Mouse (Mus musculus) forebrain, embryonic 16.5 days (tissue): ENCODE measurements around the gene Itpr2. TPM values are rescaled to one million over a fixed set of nuclear protein-coding genes. Genes with fewer than 3 reads are reported as not detected.
"Not testable (repeated sequence)": the region's sequence is repeated elsewhere in the genome, so short reads cannot be mapped to it uniquely, and the experiment has no call there.

ENCODE experiments used
- ATAC-seq: fragments of 200-750 bp; cut with Nextera tagmentation; 2 replicates; pipeline ENCODE4 v1.8.0; 2017; ENCODE audit warnings: mild to moderate bottlenecking, moderate library complexity
- H3K27ac ChIP-seq: fragments of 300-500 bp; sonication (generic); 2 replicates; pipeline ENCODE4 v1.5.1; 2014; ENCODE audit warnings: low read length, control low read depth
- H3K27me3 ChIP-seq: fragments of 300-500 bp; sonication (generic); replicated peaks from 2 replicates; pipeline ENCODE4 v1.6.1; 2014; ENCODE audit warnings: low read length; ENCODE audit not compliant: control insufficient read depth, insufficient read depth
- H3K36me3 ChIP-seq: fragments of 300-500 bp; sonication (generic); 2 replicates; pipeline ENCODE4 v1.6.1; 2014; ENCODE audit not compliant: control insufficient read depth, insufficient read depth
- H3K4me1 ChIP-seq: fragments of 300-500 bp; sonication (generic); replicated peaks from 2 replicates; pipeline ENCODE4 v1.6.1; 2014; ENCODE audit warnings: low read length; ENCODE audit not compliant: control insufficient read depth, insufficient read depth
- H3K4me2 ChIP-seq: fragments of 300-500 bp; sonication (generic); 2 replicates; pipeline ENCODE4 v1.6.1; 2014; ENCODE audit warnings: mild to moderate bottlenecking, low read length, control low read depth
- H3K4me3 ChIP-seq: fragments of 300-500 bp; sonication (generic); replicated peaks from 2 replicates; pipeline ENCODE4 v1.5.1; 2014; ENCODE audit warnings: mild to moderate bottlenecking, low read length, control low read depth
- H3K9ac ChIP-seq: fragments of 300-500 bp; sonication (generic); replicated peaks from 2 replicates; pipeline ENCODE4 v1.6.1; 2014; ENCODE audit warnings: low read depth, low read length, control low read depth
- H3K9me3 ChIP-seq: fragments of 300-500 bp; sonication (generic); 2 replicates; pipeline ENCODE4 v1.6.1; 2016; ENCODE audit warnings: low read length; ENCODE audit not compliant: control insufficient read depth
- WGBS: fragments of 180-500 bp; shearing (Covaris S2); extraction: QIAGEN DNeasy Blood & Tissue Kit; methylation state at CpG from one replicate; pipeline ENCODE4 v1.1.7; 2014; 5-methylcytosine and 5-hydroxymethylcytosine counted together
- polyA plus RNA-seq: library from polyadenylated mRNA; unstranded; fragments of >200 nt; fragmentation: Nextera tagmentation; extraction: Ambion mirVana; gene quantifications from 2 replicates; pipeline ENCODE4 v1.2.1, GENCODE M21; 2015

Itpr2 gene
- polyA plus RNA-seq, 1 experiment from 2014 or later = 4.7 TPM

GRCm38 (mm10) chr6:146464645-146465042 lies 37.4 kb downstream of the Itpr2 start:
- whole genome bisulfite sequencing = 96% methylated on average over 2 of the region's 2 CpGs
- H3K9me3 ChIP-seq, H3K9ac ChIP-seq, H3K4me2 ChIP-seq, H3K36me3 ChIP-seq, H3K4me3 ChIP-seq, H3K4me1 ChIP-seq, H3K27me3 ChIP-seq, ATAC-seq, H3K27ac ChIP-seq: not testable (repeated sequence)

- Histone ChIP-seq H3K27me3 (no peaks in the 10 kb centered on the region), H3K9ac (no peak overlapping the region), H3K27ac (no peak overlapping the region), H3K9me3 (no peaks in the 10 kb centered on the region), H3K4me1 (no peaks in the 10 kb centered on the region), H3K4me3 (no peak overlapping the region), H3K36me3 (no peaks in the 10 kb centered on the region), H3K4me2 (no peak overlapping the region)
- WGBS = 93% methylated on average over 8 of the region's 8 CpGs
- no peak for ATAC-seq
Observed at GRCm38 (mm10) chr6:146464014-146464644, 37.9 kb downstream of the Itpr2 start.

- no peaks in the 10 kb centered on the region for H3K27me3 ChIP-seq
- no peaks in the 10 kb centered on the region for H3K9me3 ChIP-seq
- WGBS = 88% methylated on average over 8 of the region's 8 CpGs
- ATAC-seq = no peak
- no peak overlapping the region for H3K9ac ChIP-seq
- no peak overlapping the region for H3K4me3 ChIP-seq
- H3K4me1 ChIP-seq = peaks cover 7% of the 10 kb centered on the region
- no peak overlapping the region for H3K4me2 ChIP-seq
- no peaks in the 10 kb centered on the region for H3K36me3 ChIP-seq
- H3K27ac ChIP-seq = no peak overlapping the region
Observed at GRCm38 (mm10) chr6:146460936-146461335, 41.1 kb downstream of the Itpr2 start.

GRCm38 (mm10) chr6:146458436-146458835 lies 43.6 kb downstream of the Itpr2 start:
- H3K27ac ChIP-seq = no peak overlapping the region
- no peak overlapping the region for H3K4me2 ChIP-seq
- no peaks in the 10 kb centered on the region for H3K27me3 ChIP-seq
- H3K9me3 ChIP-seq = no peaks in the 10 kb centered on the region
- no peaks in the 10 kb centered on the region for H3K36me3 ChIP-seq
- no peak overlapping the region for H3K4me3 ChIP-seq
- 11% methylated on average over 5 of the region's 5 CpGs for WGBS
- H3K9ac ChIP-seq = no peak overlapping the region
- peaks cover 7% of the 10 kb centered on the region for H3K4me1 ChIP-seq
- ATAC-seq = 0 out of 2 replicates have a peak, but pooled peaks have one; percentile 50

GRCm38 (mm10) chr6:146456741-146457140 lies 45.3 kb downstream of the Itpr2 start:
- Histone ChIP-seq H3K9me3 (no peaks in the 10 kb centered on the region), H3K27ac (no peak overlapping the region), H3K4me2 (no peak overlapping the region), H3K36me3 (no peaks in the 10 kb centered on the region), H3K27me3 (no peaks in the 10 kb centered on the region), H3K9ac (no peak overlapping the region), H3K4me1 (peaks cover 7% of the 10 kb centered on the region), H3K4me3 (no peak overlapping the region)
- no peak for ATAC-seq
- WGBS = 92% methylated on average over 5 of the region's 5 CpGs

- no peak overlapping the region for H3K4me2 ChIP-seq
- H3K4me1 ChIP-seq = peaks cover 7% of the 10 kb centered on the region
- no peak for ATAC-seq
- H3K27me3 ChIP-seq = no peaks in the 10 kb centered on the region
- no peak overlapping the region for H3K4me3 ChIP-seq
- no peak overlapping the region for H3K27ac ChIP-seq
- no peaks in the 10 kb centered on the region for H3K36me3 ChIP-seq
- H3K9me3 ChIP-seq = no peaks in the 10 kb centered on the region
- no peak overlapping the region for H3K9ac ChIP-seq
- 87% methylated on average over 10 of the region's 10 CpGs for WGBS
Observed at GRCm38 (mm10) chr6:146454520-146455511, 47.2 kb downstream of the Itpr2 start.

- Histone ChIP-seq H3K27ac (no peak overlapping the region), H3K4me1 (no peaks in the 10 kb centered on the region), H3K4me2 (no peak overlapping the region), H3K4me3 (no peak overlapping the region), H3K9me3 (no peaks in the 10 kb centered on the region), H3K9ac (no peak overlapping the region), H3K36me3 (no peaks in the 10 kb centered on the region), H3K27me3 (no peaks in the 10 kb centered on the region)
- WGBS = 95% methylated on average over 16 of the region's 16 CpGs
- ATAC-seq = no peak
Observed at GRCm38 (mm10) chr6:146452474-146452873, 49.5 kb downstream of the Itpr2 start.

GRCm38 (mm10) chr6:146446032-146446704 lies 55.9 kb downstream of the Itpr2 start:
- no peak overlapping the region for H3K27ac ChIP-seq
- H3K27me3 ChIP-seq = no peaks in the 10 kb centered on the region
- H3K4me2 ChIP-seq = no peak overlapping the region
- no peak overlapping the region for H3K9ac ChIP-seq
- WGBS = 83% methylated on average over 11 of the region's 11 CpGs
- H3K4me1 ChIP-seq = no peaks in the 10 kb centered on the region
- H3K36me3 ChIP-seq = no peaks in the 10 kb centered on the region
- H3K9me3 ChIP-seq = no peaks in the 10 kb centered on the region
- ATAC-seq = peak; percentile 50; the same call in 1 of the 2 replicates
- no peak overlapping the region for H3K4me3 ChIP-seq

GRCm38 (mm10) chr6:146439826-146440225 lies 62.2 kb downstream of the Itpr2 start:
- Histone ChIP-seq H3K9ac (no peak overlapping the region), H3K4me1 (no peaks in the 10 kb centered on the region), H3K4me2 (no peak overlapping the region), H3K4me3 (no peak overlapping the region), H3K27me3 (no peaks in the 10 kb centered on the region), H3K9me3 (no peaks in the 10 kb centered on the region), H3K27ac (no peak overlapping the region), H3K36me3 (no peaks in the 10 kb centered on the region)
- WGBS = 64% methylated on average over 2 of the region's 2 CpGs
- no peak for ATAC-seq
